Mouse (Mus musculus): ENCODE measurements around the gene Lgi1.
A peak's percentile ranks its signal among the peaks of the same experiment; 100 is the strongest.

The Lgi1 gene

GRCm38 (mm10) chr19:38264505-38265500, at the start of gene Lgi1:
Gene Lgi1, plus strand, starts transcription at chr19:38264536.
- peak; percentile 79 to 81 for DNase-seq

GRCm38 (mm10) chr19:38217696-38218095, 46.6 kb upstream of the Lgi1 start:
- DNase-seq, result no peak

DNA sequence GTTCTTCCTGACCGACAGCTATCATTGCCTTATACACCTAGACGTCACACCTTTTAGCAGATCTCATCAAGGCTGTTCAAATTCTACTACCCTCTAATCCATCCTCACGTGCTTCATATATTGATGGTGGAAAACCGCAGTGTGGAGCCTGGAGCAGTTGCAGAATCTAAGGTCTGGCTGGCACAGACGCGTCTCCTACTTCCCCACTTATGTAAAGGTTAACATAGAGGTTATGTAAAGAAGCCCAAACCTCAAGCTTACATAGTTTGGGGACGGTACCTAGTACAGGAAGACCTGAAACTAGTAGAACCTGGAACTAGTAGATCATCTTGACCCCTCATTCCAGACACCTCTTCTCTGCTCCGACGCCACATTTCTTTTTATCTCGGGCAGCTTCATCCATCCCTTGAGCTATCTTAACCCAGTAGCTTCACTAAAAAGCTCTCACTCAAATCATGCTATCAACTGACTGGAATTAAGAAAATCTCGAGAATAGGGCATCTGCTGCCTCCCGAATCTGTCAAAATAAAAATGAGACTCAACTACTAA, 40.9 kb upstream of the Lgi1 start:
- peak in 1 of 2 experiments; percentile 29 for DNase-seq

- DNase-seq, result peak; percentile 89 to 96
These were observed 40.2 kb upstream of the Lgi1 start, which contains the start of gene Fra10ac1 for GRCm38 (mm10) chr19:38223905-38224684. Gene Fra10ac1, minus strand, starts transcription at chr19:38224156.

DNA sequence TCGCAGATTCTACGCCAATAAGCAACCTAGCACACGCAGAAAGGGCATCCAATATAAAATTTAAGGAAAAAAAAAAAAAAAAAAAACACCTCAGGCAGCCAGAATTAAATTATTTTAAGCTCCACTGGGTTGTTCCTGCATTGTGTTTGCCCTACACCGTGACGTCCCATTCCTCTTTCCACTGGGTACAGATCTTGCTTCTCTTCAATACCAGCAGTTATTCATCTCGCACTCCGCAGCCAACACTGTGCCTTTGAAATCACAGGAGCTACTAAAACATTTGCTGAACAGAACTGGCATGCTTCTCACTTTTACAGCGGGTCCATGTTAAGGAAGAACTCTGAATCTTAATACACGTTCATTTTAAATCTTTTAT, 39.7 kb upstream of the Lgi1 start:
- peak; percentile 53 to 63 for DNase-seq

- DNase-seq, result peak in 1 of 2 experiments; percentile 30
These were observed 35.6 kb upstream of the Lgi1 start for GRCm38 (mm10) chr19:38228699-38229098.

GRCm38 (mm10) chr19:38232087-38232486, 32.2 kb upstream of the Lgi1 start:
- no peak for DNase-seq

DNA sequence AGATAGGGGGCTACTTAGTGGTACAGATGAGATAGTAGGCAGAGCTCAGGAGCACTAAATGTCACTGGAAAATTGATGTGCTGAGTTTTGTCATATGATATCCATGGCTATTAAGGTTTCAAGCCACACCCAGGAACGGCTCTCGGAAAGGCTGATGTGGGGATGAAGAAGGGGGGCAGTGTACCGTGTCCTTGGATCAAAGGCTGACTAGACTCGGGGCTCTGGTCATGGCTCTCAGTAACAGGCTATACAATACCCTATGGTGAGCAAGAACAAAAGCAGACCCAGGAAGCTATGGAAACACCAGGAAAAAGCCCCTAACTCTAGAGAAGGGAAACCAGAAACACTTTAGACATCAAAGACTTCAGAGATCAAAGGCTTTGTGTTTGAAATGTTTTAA, 31.8 kb upstream of the Lgi1 start:
- DNase-seq, result no peak

DNA sequence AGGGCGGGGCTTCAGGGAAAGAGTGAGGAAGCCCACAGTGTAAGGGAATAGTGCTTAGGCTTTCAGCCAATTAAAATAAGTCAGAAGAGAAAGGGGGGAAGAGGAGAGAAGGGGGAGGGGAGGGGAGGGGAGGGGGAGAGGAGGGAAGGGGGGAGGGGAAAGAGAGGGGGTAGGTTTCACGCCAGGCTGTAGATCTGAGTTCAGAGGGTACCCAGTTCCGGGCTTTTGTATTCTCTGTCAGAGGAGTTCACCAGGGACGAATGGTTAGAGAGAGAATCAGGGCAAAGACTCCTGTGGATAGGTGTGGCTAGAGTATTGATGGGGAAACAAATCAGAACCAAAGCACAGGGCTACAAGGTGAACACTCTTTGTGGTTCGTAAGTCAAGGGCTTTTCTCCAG, 27.8 kb upstream of the Lgi1 start:
- DNase-seq, result no peak

DNA sequence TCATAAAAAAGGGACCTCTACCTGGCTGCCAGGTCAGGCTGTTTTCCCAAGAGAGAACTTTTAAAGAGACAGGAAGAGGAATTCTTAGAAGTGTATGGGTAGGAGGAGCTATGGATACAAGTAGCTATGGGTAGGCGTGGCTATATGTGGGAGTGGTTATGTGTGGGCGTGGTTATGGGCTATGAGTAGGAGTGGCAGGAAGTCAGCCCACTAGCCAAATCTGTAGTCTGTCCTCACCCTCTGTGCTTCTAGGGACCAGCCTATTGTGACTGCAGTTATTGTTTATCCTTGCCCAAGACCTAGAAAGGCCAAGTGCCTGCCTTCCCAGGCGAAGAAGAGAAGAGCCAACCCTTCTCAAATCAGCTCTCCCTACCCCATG, 26.5 kb upstream of the Lgi1 start:
- DNase-seq, result peak in 1 of 2 experiments; percentile 40

- peak; percentile 94 to 95 for DNase-seq
These were observed 26.0 kb upstream of the Lgi1 start for GRCm38 (mm10) chr19:38238213-38238951.

- no peak for DNase-seq
These were observed 22.0 kb upstream of the Lgi1 start for GRCm38 (mm10) chr19:38242314-38242852.

DNA sequence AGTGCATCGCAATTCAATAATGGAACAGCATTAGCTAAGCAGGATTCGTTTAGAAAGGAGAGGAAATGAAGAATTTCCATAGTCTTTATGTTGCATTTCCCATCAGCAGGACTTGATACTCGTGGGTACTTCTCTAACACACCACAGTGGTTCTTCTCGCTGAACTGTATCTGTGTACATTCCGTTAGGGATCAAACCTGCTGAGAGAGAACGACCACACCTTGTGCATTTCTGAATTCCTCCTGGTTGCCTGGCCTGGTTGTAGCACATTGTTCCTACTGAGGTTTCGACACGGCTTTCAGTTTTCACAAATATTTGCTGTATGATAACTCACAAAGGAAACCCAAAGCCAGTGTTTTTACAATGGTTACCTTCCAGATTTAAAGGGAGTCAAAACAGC, 19.6 kb upstream of the Lgi1 start:
- no peak for DNase-seq

- DNase-seq, result no peak
These were observed 18.8 kb upstream of the Lgi1 start for GRCm38 (mm10) chr19:38245361-38246176.

DNA sequence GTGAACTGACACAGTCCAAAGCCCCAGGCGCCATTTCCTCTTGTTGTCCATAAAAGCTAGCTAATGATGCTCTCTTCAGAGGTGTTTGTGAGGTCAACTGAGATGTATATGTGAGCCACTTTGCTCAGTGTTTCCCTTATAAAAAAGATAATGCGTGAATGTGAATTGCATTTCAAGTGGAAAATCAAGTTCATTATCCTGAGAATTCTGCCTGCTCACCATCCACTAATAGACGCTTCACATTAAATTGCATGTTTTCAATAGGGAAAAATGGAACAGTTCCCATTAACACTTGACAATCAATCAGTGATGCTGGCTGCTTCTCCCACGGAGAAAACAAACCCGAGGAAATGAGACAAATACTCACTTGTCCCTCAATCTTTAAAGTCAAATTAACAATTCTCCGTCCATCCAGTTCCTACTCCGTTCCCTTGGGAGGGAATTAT, 18.1 kb upstream of the Lgi1 start:
- no peak for DNase-seq

GRCm38 (mm10) chr19:38249627-38250026, 14.7 kb upstream of the Lgi1 start:
- DNase-seq, result no peak

- peak; percentile 79 to 84 for DNase-seq
These were observed 10.5 kb upstream of the Lgi1 start for GRCm38 (mm10) chr19:38253796-38254195.

DNA sequence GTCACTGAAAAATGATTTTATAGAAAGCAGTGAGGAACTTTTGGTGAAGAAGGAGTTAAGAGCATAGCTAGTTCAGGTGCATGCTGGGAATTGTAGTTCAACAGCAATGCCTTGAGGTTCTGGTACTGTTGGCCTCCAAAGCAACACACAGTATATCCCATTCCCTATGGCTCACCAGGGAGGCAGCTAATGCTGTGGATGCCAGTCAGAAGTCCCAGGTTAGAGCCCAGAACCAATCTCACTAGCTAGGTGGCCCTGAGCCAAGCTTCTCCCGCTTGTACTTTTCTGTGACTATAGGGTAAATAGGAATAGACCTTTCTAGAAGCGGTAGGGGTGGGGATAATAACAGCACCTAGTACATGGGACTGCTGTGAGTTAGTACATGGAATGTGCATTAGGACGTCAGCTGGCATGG, 5.7 kb upstream of the Lgi1 start:
- peak; percentile 66 to 68 for DNase-seq

- no peak for DNase-seq
These were observed 4.9 kb upstream of the Lgi1 start for GRCm38 (mm10) chr19:38259436-38259835.

- peak in 1 of 2 experiments; percentile 22 for DNase-seq
These were observed 4.0 kb upstream of the Lgi1 start for GRCm38 (mm10) chr19:38260346-38260745.

- no peak for DNase-seq
These were observed 3.0 kb upstream of the Lgi1 start for GRCm38 (mm10) chr19:38261351-38261750.

All from cerebellum, adult 18-20 months (tissue).